Mouse (Mus musculus): ENCODE results near the gene Sox5. TPM values are rescaled to one million over a fixed set of nuclear protein-coding genes. Genes with fewer than 3 reads are reported as not detected.

Gene Sox5
- total RNA-seq, 2 experiments from 2014 or later, result 39.5 to 48.8 TPM

GRCm38 (mm10) chr6:144723024-144723423 is 58.8 kb downstream of the Sox5 start:
- no peak for DNase-seq (ENCODE audit: low spot score in 2 of 2)

GRCm38 (mm10) chr6:144720846-144721245 is 60.9 kb downstream of the Sox5 start:
- no peak for DNase-seq (ENCODE audit: low spot score in 2 of 2)

GRCm38 (mm10) chr6:144716376-144716775 is 65.4 kb downstream of the Sox5 start:
- no peak for DNase-seq (ENCODE audit: low spot score in 2 of 2)

- DNase-seq (ENCODE audit: low spot score in 2 of 2), result no peak
Observed at GRCm38 (mm10) chr6:144711841-144712240, 69.9 kb downstream of the Sox5 start.

GRCm38 (mm10) chr6:144710816-144711215 is 71.0 kb downstream of the Sox5 start:
- peak in 1 of 2 experiments; percentile 23 for DNase-seq (ENCODE audit: low spot score in 2 of 2)

GRCm38 (mm10) chr6:144709614-144710180 is 72.1 kb downstream of the Sox5 start:
- no peak for DNase-seq (ENCODE audit: low spot score in 2 of 2)

GRCm38 (mm10) chr6:144708410-144708809 is 73.4 kb downstream of the Sox5 start:
- no peak for DNase-seq (ENCODE audit: low spot score in 2 of 2)

GRCm38 (mm10) chr6:144707976-144708375 is 73.8 kb downstream of the Sox5 start:
- DNase-seq (ENCODE audit: low spot score in 2 of 2), result no peak

GRCm38 (mm10) chr6:144704962-144705361 is 76.8 kb downstream of the Sox5 start:
- DNase-seq (ENCODE audit: low spot score in 2 of 2), result no peak

GRCm38 (mm10) chr6:144695660-144696059 is 86.1 kb downstream of the Sox5 start:
- peak; percentile 13 for DNase-seq (ENCODE audit: low spot score in 2 of 2)

GRCm38 (mm10) chr6:144693211-144693899 is 88.4 kb downstream of the Sox5 start:
- DNase-seq (ENCODE audit: low spot score in 2 of 2), result no peak

- peak in 1 of 2 experiments; percentile 24 for DNase-seq (ENCODE audit: low spot score in 2 of 2)
Observed at GRCm38 (mm10) chr6:144691298-144692041, 90.3 kb downstream of the Sox5 start.

- no peak for DNase-seq (ENCODE audit: low spot score in 2 of 2)
Observed at GRCm38 (mm10) chr6:144689076-144689475, 92.7 kb downstream of the Sox5 start.

- no peak for DNase-seq (ENCODE audit: low spot score in 2 of 2)
Observed at GRCm38 (mm10) chr6:144687681-144688080, 94.1 kb downstream of the Sox5 start.

- DNase-seq (ENCODE audit: low spot score in 2 of 2), result no peak
Observed at GRCm38 (mm10) chr6:144681045-144681789, 100.6 kb downstream of the Sox5 start.

- DNase-seq (ENCODE audit: low spot score in 2 of 2), result no peak
Observed at GRCm38 (mm10) chr6:144677491-144678133, 104.2 kb downstream of the Sox5 start.

GRCm38 (mm10) chr6:144675111-144675510 is 106.7 kb downstream of the Sox5 start:
- DNase-seq (ENCODE audit: low spot score in 2 of 2), result no peak

GRCm38 (mm10) chr6:144673906-144674305 is 107.9 kb downstream of the Sox5 start:
- no peak for DNase-seq (ENCODE audit: low spot score in 2 of 2)

- DNase-seq (ENCODE audit: low spot score in 2 of 2), result no peak
Observed at GRCm38 (mm10) chr6:144670433-144671167, 111.2 kb downstream of the Sox5 start.

- DNase-seq (ENCODE audit: low spot score in 2 of 2), result no peak
Observed at GRCm38 (mm10) chr6:144666617-144667016, 115.2 kb downstream of the Sox5 start.
